Mouse (Mus musculus): ENCODE measurements at regions not wholly inside any gene's neighbourhood (a gene's known extent, or its start where the extent isn't known, plus 50 kb on each side); places are given as distances from the start of the nearest gene placed in this dataset.

DNA sequence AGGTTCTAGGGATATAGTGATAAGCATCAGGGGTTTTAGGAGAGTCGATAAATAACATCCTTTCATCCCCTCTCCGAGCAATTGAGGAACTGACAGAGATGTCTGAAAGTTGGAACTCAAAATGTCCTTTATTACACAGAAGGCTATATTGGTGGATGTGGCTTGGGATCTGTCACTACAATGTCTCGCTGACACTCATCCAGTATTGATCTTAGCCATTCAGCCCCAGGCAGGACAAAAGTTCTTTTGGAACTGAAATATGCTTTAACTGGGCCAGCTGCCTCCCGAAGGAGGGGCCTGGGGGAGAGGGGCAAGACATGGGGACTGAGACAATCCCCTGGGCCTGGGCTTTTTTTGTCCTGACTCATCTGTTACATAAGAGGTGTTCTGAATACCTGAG, 85.2 kb upstream of the Atp6ap2 start:
- TF ChIP-seq GATA1 (IDR thresholded peaks at IDR 0.05; ENCODE audit: borderline replicate concordance, low read length) (no peak), CTCF (IDR thresholded peaks at IDR 0.05; ENCODE audit: low read depth, low read length) (no peak)

Data from G1E (cell line).